Comparison of ENCODE assay signal across 8 mouse cellular contexts in genomic region chr1:168598191-168598667, GRCm38 (mm10).
DNase-seq lines count a peak whose midpoint lies in the region; ATAC-seq and TF ChIP-seq lines count a peak whose summit lies in the region.

No protein-coding gene starts in this region.

- no peak for ATAC-seq in embryonic facial prominence, embryonic 13.5 days (ENCODE audit: insufficient number of reproducible peaks, insufficient read depth, low FRiP score, low TSS enrichment, low read depth)
- no peak for ATAC-seq in intestine, postnatal 0 days
- ATAC-seq in midbrain, postnatal 0 days (ENCODE audit: low FRiP score) = no peak

- no peak overlapping the region for H3K27ac ChIP-seq in kidney, adult 2 months (ENCODE audit: insufficient read depth, low read depth, low read length)
- H3K27ac ChIP-seq in embryonic facial prominence, embryonic 13.5 days = no peak overlapping the region
- H3K27ac ChIP-seq in intestine, postnatal 0 days (ENCODE audit: low read depth, low read length) = no peak overlapping the region
- H3K27ac ChIP-seq in midbrain, postnatal 0 days (ENCODE audit: low read depth, low read length) = peak overlapping the region; percentile 18; the same call in 1 of the 2 replicates

- intact Hi-C loops in gastrocnemius, postnatal 14 days (cut with DNase I; ENCODE audit: low total_unique reads) = no loop called here

- H3K9ac ChIP-seq in embryonic facial prominence, embryonic 13.5 days = no peak overlapping the region
- H3K9ac ChIP-seq in intestine, postnatal 0 days (ENCODE audit: low read depth, low read length) = no peak overlapping the region
- H3K9ac ChIP-seq in midbrain, postnatal 0 days (replicated peaks; ENCODE audit: low read length, poor library complexity, severe bottlenecking) = no peak overlapping the region

- peak; percentile 13 for DNase-seq in kidney, adult 2 months
- DNase-seq in kidney, adult 8-10 months = no peak
- peak; percentile 13 for DNase-seq in midbrain, postnatal 0 days (ENCODE audit: low spot score)
- no peak for DNase-seq in cerebellum, postnatal 14 days
- DNase-seq in gastrocnemius, postnatal 14 days = no peak
- no peak for DNase-seq in adrenal gland, adult 2 months

- H3K9me3 ChIP-seq in embryonic facial prominence, embryonic 13.5 days = no peaks in the 10 kb centered on the region
- no peaks in the 10 kb centered on the region for H3K9me3 ChIP-seq in intestine, postnatal 0 days (ENCODE audit: control insufficient read depth)
- no peaks in the 10 kb centered on the region for H3K9me3 ChIP-seq in midbrain, postnatal 0 days (ENCODE audit: low read length)

- no peaks in the 10 kb centered on the region for H3K27me3 ChIP-seq in kidney, adult 2 months (replicated peaks; ENCODE audit: control insufficient read depth, insufficient read depth, low read length)
- H3K27me3 ChIP-seq in embryonic facial prominence, embryonic 13.5 days = no peaks in the 10 kb centered on the region
- H3K27me3 ChIP-seq in intestine, postnatal 0 days (replicated peaks; ENCODE audit: control insufficient read depth, insufficient read depth, low read length) = no peaks in the 10 kb centered on the region
- no peaks in the 10 kb centered on the region for H3K27me3 ChIP-seq in midbrain, postnatal 0 days (ENCODE audit: insufficient read depth, low read length)

- no peak for TF ChIP-seq POLR2A in kidney, adult 2 months (IDR thresholded peaks at IDR 0.05; ENCODE audit: low read depth, low read length)

- 12% methylated on average over 11 of the region's 11 CpGs for WGBS in kidney, adult 2 months
- 9% methylated on average over 11 of the region's 11 CpGs for WGBS in embryonic facial prominence, embryonic 13.5 days
- WGBS in intestine, postnatal 0 days = 4% methylated on average over 11 of the region's 11 CpGs
- 9% methylated on average over 11 of the region's 11 CpGs for WGBS in midbrain, postnatal 0 days

- H3K4me3 ChIP-seq in kidney, adult 2 months (ENCODE audit: insufficient read depth, low read depth, low read length) = no peak overlapping the region
- H3K4me3 ChIP-seq in embryonic facial prominence, embryonic 13.5 days = no peak overlapping the region
- H3K4me3 ChIP-seq in intestine, postnatal 0 days (ENCODE audit: low read depth, low read length) = peak overlapping the region; percentile 13; the same call in 1 of the 2 replicates
- H3K4me3 ChIP-seq in midbrain, postnatal 0 days (ENCODE audit: low read depth, low read length) = no peak overlapping the region

- no peak for TF ChIP-seq CTCF in kidney, adult 2 months (conservative IDR thresholded peaks at IDR 0.05; ENCODE audit: insufficient read depth, insufficient read length, low read depth, low read length)
- TF ChIP-seq CTCF in intestine, postnatal 0 days (IDR thresholded peaks at IDR 0.05; ENCODE audit: low read depth) = no peak
- TF ChIP-seq CTCF in midbrain, postnatal 0 days (IDR thresholded peaks at IDR 0.05) = no peak

- no peaks in the 10 kb centered on the region for H3K36me3 ChIP-seq in kidney, adult 2 months (ENCODE audit: control insufficient read depth, insufficient read depth, low read length)
- no peaks in the 10 kb centered on the region for H3K36me3 ChIP-seq in embryonic facial prominence, embryonic 13.5 days
- H3K36me3 ChIP-seq in intestine, postnatal 0 days (ENCODE audit: control insufficient read depth, insufficient read depth) = no peaks in the 10 kb centered on the region
- no peaks in the 10 kb centered on the region for H3K36me3 ChIP-seq in midbrain, postnatal 0 days (ENCODE audit: insufficient read depth, low read length)

- no peaks in the 10 kb centered on the region; the same call in 1 of the 2 replicates for H3K4me1 ChIP-seq in kidney, adult 2 months (ENCODE audit: control insufficient read depth, insufficient read depth, low read length)
- peaks cover 19% of the 10 kb centered on the region for H3K4me1 ChIP-seq in embryonic facial prominence, embryonic 13.5 days
- H3K4me1 ChIP-seq in intestine, postnatal 0 days (replicated peaks; ENCODE audit: control insufficient read depth, insufficient read depth, low read length) = no peaks in the 10 kb centered on the region; the same call in 1 of the 2 replicates
- H3K4me1 ChIP-seq in midbrain, postnatal 0 days (ENCODE audit: insufficient read depth, low read length) = peaks cover 10% of the 10 kb centered on the region

- H3K4me2 ChIP-seq in embryonic facial prominence, embryonic 13.5 days = peak overlapping the region; percentile 55
- H3K4me2 ChIP-seq in intestine, postnatal 0 days (replicated peaks; ENCODE audit: low read depth) = peak overlapping the region; percentile 56
- H3K4me2 ChIP-seq in midbrain, postnatal 0 days (ENCODE audit: low read depth, low read length, poor library complexity, severe bottlenecking) = peak overlapping the region; percentile 36

Comparison
In these comparisons a context has a peak if more than half of its experiments do, and no peak if none do; other contexts are left out.
1. DNase-seq: peak in kidney, adult 2 months (single experiment) and midbrain, postnatal 0 days (single experiment); none in kidney, adult 8-10 months (0 of 2), cerebellum, postnatal 14 days (0 of 2), gastrocnemius, postnatal 14 days (single experiment) and adrenal gland, adult 2 months (single experiment).
2. Peak in every context shown above with its lines, with median percentiles within 50 percentile points of each other: H3K4me2 ChIP-seq.